Mouse (Mus musculus) kidney, embryonic 15.5 days (tissue): ENCODE measurements at regions not wholly inside any gene's neighbourhood (a gene's known extent, or its start where the extent isn't known, plus 50 kb on each side); places are given as distances from the start of the nearest gene placed in this dataset.
"Not testable (repeated sequence)": the region's sequence is repeated elsewhere in the genome, so short reads cannot be mapped to it uniquely, and the experiment has no call there.

Experiments
- ATAC-seq: fragments of 200-750 bp; cut with Nextera tagmentation; replicated peaks from 2 replicates; pipeline ENCODE4 v1.8.0; 2017; ENCODE audit warnings: moderate TSS enrichment; ENCODE audit not compliant: low FRiP score
- H3K27ac ChIP-seq: fragments of 300-500 bp; sonication (generic); 2 replicates; pipeline ENCODE4 v1.5.1; 2015; ENCODE audit warnings: mild to moderate bottlenecking, inconsistent platforms
- H3K27me3 ChIP-seq: fragments of 300-500 bp; sonication (generic); 2 replicates; pipeline ENCODE4 v1.6.1; 2015; ENCODE audit warnings: inconsistent platforms
- H3K36me3 ChIP-seq: fragments of 300-500 bp; sonication (generic); 2 replicates; pipeline ENCODE4 v1.6.1; 2015; ENCODE audit warnings: inconsistent platforms
- H3K4me1 ChIP-seq: fragments of 300-500 bp; sonication (generic); 2 replicates; pipeline ENCODE4 v1.6.1; 2015; ENCODE audit warnings: inconsistent platforms
- H3K4me2 ChIP-seq: fragments of 300-500 bp; sonication (generic); 2 replicates; pipeline ENCODE4 v1.6.1; 2015; ENCODE audit warnings: moderate library complexity, mild to moderate bottlenecking, inconsistent platforms
- H3K4me3 ChIP-seq: fragments of 300-500 bp; sonication (generic); replicated peaks from 2 replicates; pipeline ENCODE4 v1.5.1; 2015; ENCODE audit warnings: mild to moderate bottlenecking, inconsistent platforms
- H3K9ac ChIP-seq: fragments of 300-500 bp; sonication (generic); 2 replicates; pipeline ENCODE4 v1.6.1; 2015; ENCODE audit warnings: mild to moderate bottlenecking, inconsistent platforms
- H3K9me3 ChIP-seq: fragments of 300-500 bp; sonication (generic); replicated peaks from 2 replicates; pipeline ENCODE4 v1.6.1; 2016; ENCODE audit warnings: inconsistent platforms
- WGBS: fragments of 180-500 bp; shearing (Covaris S2); methylation state at CpG from one replicate; pipeline ENCODE4 v1.1.7; 2015; ENCODE audit warnings: mixed read lengths; 5-methylcytosine and 5-hydroxymethylcytosine counted together

GRCm38 (mm10) chr8:88064414-88065110 lies 54.0 kb upstream of the Cnep1r1 start:
- WGBS: 87% methylated on average over 13 of the region's 13 CpGs

DNA sequence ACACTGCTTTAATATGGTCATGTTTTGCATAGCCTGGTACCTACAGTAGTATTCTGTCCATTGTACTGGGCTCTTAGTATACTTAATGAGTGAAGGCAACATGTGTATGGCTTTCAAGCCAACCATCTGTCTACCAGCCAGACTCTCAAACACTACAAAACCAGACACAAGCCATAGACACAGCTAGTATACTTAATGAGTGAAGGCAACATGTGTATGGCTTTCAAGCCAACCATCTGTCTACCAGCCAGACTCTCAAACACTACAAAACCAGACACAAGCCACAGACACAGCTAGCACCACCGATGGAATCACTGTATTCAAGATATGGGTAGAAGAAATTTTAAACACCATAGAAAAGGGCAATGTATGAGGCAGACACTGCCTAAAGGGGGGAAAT lies 59.5 kb upstream of the Cnep1r1 start:
- H3K4me1 ChIP-seq, H3K27ac ChIP-seq, H3K4me2 ChIP-seq, H3K4me3 ChIP-seq, ATAC-seq, H3K36me3 ChIP-seq, H3K9me3 ChIP-seq, H3K9ac ChIP-seq, H3K27me3 ChIP-seq: not testable (repeated sequence)
- WGBS: 92% methylated on average over 1 of the region's 1 CpGs

More at GRCm38 (mm10) chr8:88064414-88065110, 54.0 kb upstream of the Cnep1r1 start:
- Histone ChIP-seq H3K4me3 (no peak overlapping the region), H3K4me2 (no peak overlapping the region), H3K36me3 (no peaks in the 10 kb centered on the region), H3K9ac (no peak overlapping the region), H3K27me3 (no peaks in the 10 kb centered on the region), H3K9me3 (no peaks in the 10 kb centered on the region), H3K4me1 (peaks cover 5% of the 10 kb centered on the region; the same call in 1 of the 2 replicates), H3K27ac (no peak overlapping the region)
- no peak for ATAC-seq

DNA sequence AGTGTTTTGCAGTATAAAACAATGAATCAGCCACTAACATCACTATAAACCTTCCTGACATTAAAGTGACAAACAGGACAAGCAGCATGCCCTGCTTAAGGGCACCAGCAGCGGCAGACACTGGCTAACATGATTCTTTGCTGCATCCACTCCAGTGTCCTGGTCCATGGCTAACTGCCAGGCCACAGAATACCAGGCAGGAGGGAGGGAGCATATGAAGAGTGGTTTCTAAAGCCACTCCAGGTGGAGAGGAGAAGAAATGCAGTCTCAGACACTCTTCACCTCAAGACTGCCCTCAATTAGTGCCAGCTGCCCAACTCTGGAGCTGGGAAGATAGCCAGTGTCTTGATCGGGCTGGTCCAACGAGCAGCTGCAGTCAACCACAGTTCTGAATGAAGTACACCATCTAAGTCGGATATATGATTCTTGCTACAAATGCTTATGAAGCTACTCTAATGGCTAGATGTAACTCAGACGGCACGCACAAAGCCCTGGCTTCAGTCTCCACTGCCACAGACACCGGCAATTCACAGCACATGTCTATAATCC lies 60.8 kb upstream of the Cnep1r1 start:
- 91% methylated on average over 7 of the region's 7 CpGs for WGBS
- H3K36me3 ChIP-seq: no peaks in the 10 kb centered on the region
- H3K4me1 ChIP-seq: peaks cover 5% of the 10 kb centered on the region; the same call in 1 of the 2 replicates
- no peak overlapping the region for H3K27ac ChIP-seq
- H3K4me2 ChIP-seq: no peak overlapping the region
- H3K27me3 ChIP-seq: no peaks in the 10 kb centered on the region
- no peak overlapping the region for H3K9ac ChIP-seq
- no peaks in the 10 kb centered on the region for H3K9me3 ChIP-seq
- ATAC-seq: no peak
- H3K4me3 ChIP-seq: no peak overlapping the region

DNA sequence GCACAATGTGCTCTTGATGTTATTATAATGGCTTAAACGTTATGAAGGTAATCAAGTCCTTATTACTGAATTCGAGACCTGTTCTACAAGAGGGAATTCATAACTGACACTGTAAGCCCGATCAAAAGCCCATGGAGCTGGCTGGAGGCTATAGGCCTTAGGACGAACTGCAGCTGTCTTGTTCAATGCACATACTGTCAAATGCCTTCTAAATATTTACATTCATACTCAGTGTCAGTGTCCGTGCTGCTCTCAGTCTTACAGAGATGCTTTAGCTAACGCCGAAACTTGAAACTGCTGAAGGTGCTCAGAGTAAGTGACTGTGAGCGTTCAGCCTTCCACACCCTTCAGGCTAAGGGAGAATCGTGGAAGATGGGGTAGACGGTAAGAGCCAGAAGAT lies 67.9 kb upstream of the Cnep1r1 start:
- no peak overlapping the region for H3K4me2 ChIP-seq
- H3K27me3 ChIP-seq: no peaks in the 10 kb centered on the region
- H3K9me3 ChIP-seq: no peaks in the 10 kb centered on the region
- 0 out of 2 replicates have a peak, but pooled peaks cover 3% of the 10 kb centered on the region for H3K4me1 ChIP-seq
- no peak overlapping the region for H3K9ac ChIP-seq
- H3K4me3 ChIP-seq: no peak overlapping the region
- ATAC-seq: no peak
- 71% methylated on average over 10 of the region's 10 CpGs for WGBS
- H3K27ac ChIP-seq: no peak overlapping the region
- H3K36me3 ChIP-seq: no peaks in the 10 kb centered on the region

DNA sequence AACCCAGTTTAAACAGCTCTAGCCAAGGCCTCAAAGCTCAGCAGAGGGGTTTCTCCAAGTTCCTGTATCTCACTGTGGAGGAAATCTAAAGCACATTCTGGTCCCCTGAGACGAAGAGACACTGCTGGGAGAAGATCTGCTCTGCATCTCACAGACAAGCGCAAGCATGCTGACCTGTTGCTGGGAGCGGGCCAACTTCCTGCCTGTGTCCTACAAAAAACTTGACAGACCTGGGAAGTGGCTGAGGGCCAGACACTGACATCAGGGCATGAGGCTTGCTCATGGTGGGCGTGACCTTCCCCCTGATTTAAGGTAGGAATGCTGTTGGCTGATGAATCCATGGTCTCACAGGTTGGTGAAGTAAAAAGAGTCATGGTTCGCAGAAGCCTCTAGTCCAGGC lies 69.5 kb upstream of the Cnep1r1 start:
- no peak for ATAC-seq
- H3K4me3 ChIP-seq: no peak overlapping the region
- 70% methylated on average over 5 of the region's 5 CpGs for WGBS

DNA sequence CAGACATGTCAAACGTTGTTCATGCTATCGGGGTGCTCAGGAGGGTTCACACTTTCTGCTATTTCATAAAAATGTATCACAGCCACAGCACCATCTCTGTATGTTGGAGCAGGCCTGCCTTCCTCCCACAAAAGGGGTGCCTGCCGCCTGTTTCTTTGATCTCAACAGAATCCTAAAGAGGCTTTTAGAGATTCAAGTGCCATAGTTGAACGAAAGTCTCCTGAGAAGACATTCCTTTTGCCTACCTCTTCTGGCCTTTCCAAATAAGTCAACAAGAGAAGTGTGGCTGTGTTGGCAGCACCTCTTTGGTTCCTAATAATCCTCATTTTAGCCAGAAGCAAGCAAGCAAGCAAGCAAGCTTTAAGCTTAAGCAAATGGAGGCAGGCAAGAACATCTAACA lies 72.6 kb upstream of the Cnep1r1 start:
- no peak for ATAC-seq
- H3K4me1 ChIP-seq: 0 out of 2 replicates have a peak, but pooled peaks cover 3% of the 10 kb centered on the region
- 79% methylated on average over 4 of the region's 4 CpGs for WGBS
- no peak overlapping the region for H3K4me3 ChIP-seq
- H3K9ac ChIP-seq: no peak overlapping the region
- no peaks in the 10 kb centered on the region for H3K36me3 ChIP-seq
- H3K9me3 ChIP-seq: no peaks in the 10 kb centered on the region
- H3K27me3 ChIP-seq: no peaks in the 10 kb centered on the region
- no peak overlapping the region for H3K27ac ChIP-seq
- H3K4me2 ChIP-seq: no peak overlapping the region

More for the DNA sequence above, 69.5 kb upstream of the Cnep1r1 start:
- Histone ChIP-seq H3K9ac (no peak overlapping the region), H3K36me3 (no peaks in the 10 kb centered on the region), H3K9me3 (no peaks in the 10 kb centered on the region), H3K27me3 (no peaks in the 10 kb centered on the region), H3K4me2 (no peak overlapping the region), H3K4me1 (0 out of 2 replicates have a peak, but pooled peaks cover 3% of the 10 kb centered on the region), H3K27ac (no peak overlapping the region)

DNA sequence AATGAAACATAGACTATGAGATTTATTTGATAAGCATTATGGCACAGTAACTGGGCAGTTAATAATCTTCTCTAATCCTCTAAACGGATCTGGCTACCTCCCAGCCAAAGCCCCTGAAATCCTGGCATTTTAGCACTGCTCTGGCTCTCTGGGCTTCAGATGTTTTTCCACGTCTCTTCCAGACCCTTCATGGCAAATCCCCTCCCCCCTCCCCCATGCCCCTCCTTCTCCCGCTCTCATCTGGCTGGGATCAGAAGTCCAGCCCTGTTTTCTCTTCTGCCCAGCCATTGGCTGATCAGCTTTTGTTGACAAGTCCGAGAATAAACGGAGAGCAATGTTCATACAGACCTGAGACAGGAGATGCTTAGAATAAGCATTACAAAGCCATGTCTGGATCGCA lies 79.3 kb upstream of the Cnep1r1 start:
- Histone ChIP-seq H3K27ac (no peak overlapping the region), H3K4me3 (no peak overlapping the region), H3K36me3 (no peaks in the 10 kb centered on the region), H3K9ac (no peak overlapping the region), H3K4me1 (no peaks in the 10 kb centered on the region), H3K27me3 (no peaks in the 10 kb centered on the region), H3K9me3 (no peaks in the 10 kb centered on the region), H3K4me2 (no peak overlapping the region)
- WGBS: 31% methylated on average over 6 of the region's 6 CpGs
- no peak for ATAC-seq

- no peak overlapping the region for H3K27ac ChIP-seq
- 83% methylated on average over 2 of the region's 2 CpGs for WGBS
- no peaks in the 10 kb centered on the region for H3K9me3 ChIP-seq
- H3K27me3 ChIP-seq: no peaks in the 10 kb centered on the region
- no peak overlapping the region for H3K4me3 ChIP-seq
- H3K4me2 ChIP-seq: no peak overlapping the region
- H3K9ac ChIP-seq: no peak overlapping the region
- no peak for ATAC-seq
- H3K4me1 ChIP-seq: no peaks in the 10 kb centered on the region
- no peaks in the 10 kb centered on the region for H3K36me3 ChIP-seq
These were observed 78.6 kb upstream of the Zfp423 start for GRCm38 (mm10) chr8:88037994-88038393.

- Histone ChIP-seq H3K9ac (no peak overlapping the region), H3K9me3 (no peaks in the 10 kb centered on the region), H3K4me2 (no peak overlapping the region), H3K4me1 (no peaks in the 10 kb centered on the region), H3K36me3 (no peaks in the 10 kb centered on the region), H3K27me3 (no peaks in the 10 kb centered on the region), H3K4me3 (no peak overlapping the region), H3K27ac (no peak overlapping the region)
- WGBS: 81% methylated on average over 6 of the region's 6 CpGs
- ATAC-seq: no peak
These were observed 73.7 kb upstream of the Zfp423 start for GRCm38 (mm10) chr8:88033054-88033453.

GRCm38 (mm10) chr8:88024496-88024895 lies 65.1 kb upstream of the Zfp423 start:
- H3K27ac ChIP-seq: no peak overlapping the region
- no peaks in the 10 kb centered on the region for H3K27me3 ChIP-seq
- WGBS: 87% methylated on average over 14 of the region's 14 CpGs
- no peaks in the 10 kb centered on the region for H3K36me3 ChIP-seq
- no peak overlapping the region for H3K4me2 ChIP-seq
- H3K9ac ChIP-seq: no peak overlapping the region
- no peak overlapping the region for H3K4me3 ChIP-seq
- no peaks in the 10 kb centered on the region for H3K9me3 ChIP-seq
- no peak for ATAC-seq
- peaks cover 6% of the 10 kb centered on the region; the same call in 1 of the 2 replicates for H3K4me1 ChIP-seq

GRCm38 (mm10) chr8:88023423-88023822 lies 64.0 kb upstream of the Zfp423 start:
- Histone ChIP-seq H3K9me3 (peaks cover 3% of the 10 kb centered on the region), H3K27ac (no peak overlapping the region), H3K27me3 (no peaks in the 10 kb centered on the region), H3K9ac (no peak overlapping the region), H3K4me2 (no peak overlapping the region), H3K4me3 (no peak overlapping the region), H3K36me3 (no peaks in the 10 kb centered on the region), H3K4me1 (peaks cover 6% of the 10 kb centered on the region; the same call in 1 of the 2 replicates)
- ATAC-seq: peak; percentile 66; the same call in 1 of the 2 replicates
- 15% methylated on average over 5 of the region's 5 CpGs for whole genome bisulfite sequencing

- Histone ChIP-seq H3K27me3 (no peaks in the 10 kb centered on the region), H3K4me2 (no peak overlapping the region), H3K9ac (no peak overlapping the region), H3K9me3 (peaks cover 6% of the 10 kb centered on the region), H3K27ac (no peak overlapping the region), H3K4me1 (peaks cover 6% of the 10 kb centered on the region; the same call in 1 of the 2 replicates), H3K36me3 (no peaks in the 10 kb centered on the region), H3K4me3 (no peak overlapping the region)
- no peak for ATAC-seq
- 76% methylated on average over 16 of the region's 16 CpGs for WGBS
These were observed 63.5 kb upstream of the Zfp423 start for GRCm38 (mm10) chr8:88022776-88023385.
